In genomic region chr2:35214881-35215358, GRCm38 (mm10) we compare ENCODE assay signal across 8 mouse cellular contexts. TPM values are rescaled to one million over a fixed set of nuclear protein-coding genes. Genes with fewer than 3 reads are reported as not detected.
A peak's percentile ranks its signal among the peaks of the same experiment; 100 is the strongest.
DNase-seq lines count a peak whose midpoint lies in the region; ATAC-seq and TF ChIP-seq lines count a peak whose summit lies in the region.

No protein-coding gene starts in this region.

- TF ChIP-seq CTCF in C2C12 (IDR thresholded peaks at IDR 0.05; ENCODE audit: control insufficient read depth, insufficient read depth, insufficient read length) = peak; percentile 92
- peak; percentile 94 for TF ChIP-seq CTCF in liver, embryonic 14.5 days (IDR thresholded peaks at IDR 0.05; ENCODE audit: low read depth)

- TF ChIP-seq EP300 in liver, embryonic 14.5 days (IDR thresholded peaks at IDR 0.05; ENCODE audit: low read depth) = no peak

- no peaks in the 10 kb centered on the region for H3K27me3 ChIP-seq in C2C12 (ENCODE audit: control insufficient read depth, insufficient read depth, insufficient read length)
- peaks cover 4% of the 10 kb centered on the region; the same call in 1 of the 2 replicates for H3K27me3 ChIP-seq in forebrain, embryonic 10.5 days (ENCODE audit: poor library complexity, severe bottlenecking)
- no peaks in the 10 kb centered on the region for H3K27me3 ChIP-seq in heart, embryonic 15.5 days
- no peaks in the 10 kb centered on the region for H3K27me3 ChIP-seq in liver, embryonic 14.5 days (ENCODE audit: control insufficient read depth, insufficient read depth, low read length)
- no peaks in the 10 kb centered on the region for H3K27me3 ChIP-seq in neural tube, embryonic 11.5 days (ENCODE audit: control insufficient read depth, insufficient read depth, low read length)
- H3K27me3 ChIP-seq in stomach, embryonic 16.5 days (ENCODE audit: control insufficient read depth, insufficient read depth, low read length) = no peaks in the 10 kb centered on the region

- peak; percentile 32 for DNase-seq in c-Kit-negative CD71-positive TER-119-positive erythroid progenitor cells, embryonic 14.5 days (ENCODE audit: low read depth, low spot score)
- peak; percentile 92 for DNase-seq in forebrain, embryonic 10.5 days (ENCODE audit: extremely low spot score, low spot score)
- peak; percentile 90 for DNase-seq in kidney, postnatal 14 days
- peak in 1 of 3 experiments; percentile 43 for DNase-seq in liver, embryonic 14.5 days (ENCODE audit: low read depth in 3 of 3, low spot score in 3 of 3)
- peak; percentile 91 for DNase-seq in neural tube, embryonic 11.5 days (ENCODE audit: low spot score)

- H3K4me1 ChIP-seq in forebrain, embryonic 10.5 days = peaks cover 29% of the 10 kb centered on the region
- H3K4me1 ChIP-seq in heart, embryonic 15.5 days (replicated peaks) = peaks cover 2% of the 10 kb centered on the region; the same call in 1 of the 2 replicates
- peaks cover 7 to 14% of the 10 kb centered on the region in 2 experiments for H3K4me1 ChIP-seq in liver, embryonic 14.5 days (replicated peaks; ENCODE audit: control insufficient read depth in 2 of 2, insufficient read depth in 2 of 2, low read length in 1 of 2)
- 0 out of 2 replicates have a peak, but pooled peaks cover 3% of the 10 kb centered on the region for H3K4me1 ChIP-seq in neural tube, embryonic 11.5 days (ENCODE audit: control insufficient read depth, insufficient read depth, low read length)
- peaks cover 3% of the 10 kb centered on the region; the same call in 1 of the 2 replicates for H3K4me1 ChIP-seq in stomach, embryonic 16.5 days (ENCODE audit: control insufficient read depth, insufficient read depth, low read length)

- H3K36me3 ChIP-seq in C2C12 (ENCODE audit: control insufficient read depth, insufficient read depth) = no peaks in the 10 kb centered on the region
- H3K36me3 ChIP-seq in forebrain, embryonic 10.5 days (replicated peaks) = no peaks in the 10 kb centered on the region
- H3K36me3 ChIP-seq in heart, embryonic 15.5 days = no peaks in the 10 kb centered on the region
- no peaks in the 10 kb centered on the region for H3K36me3 ChIP-seq in liver, embryonic 14.5 days (replicated peaks; ENCODE audit: control insufficient read depth, insufficient read depth, low read depth)
- H3K36me3 ChIP-seq in neural tube, embryonic 11.5 days (ENCODE audit: control insufficient read depth, insufficient read depth, low read length) = no peaks in the 10 kb centered on the region
- no peaks in the 10 kb centered on the region for H3K36me3 ChIP-seq in stomach, embryonic 16.5 days (ENCODE audit: control insufficient read depth, insufficient read depth, low read length)

- H3ac ChIP-seq in C2C12 (ENCODE audit: control insufficient read depth, insufficient read length, low read depth) = no peak overlapping the region

- H3K9ac ChIP-seq in heart, embryonic 15.5 days = 0 out of 2 replicates have a peak overlapping the region, but pooled peaks have one; percentile 26
- H3K9ac ChIP-seq in liver, embryonic 14.5 days (replicated peaks) = no peak overlapping the region
- H3K9ac ChIP-seq in neural tube, embryonic 11.5 days (ENCODE audit: low read length) = no peak overlapping the region; the same call in 1 of the 2 replicates
- peak overlapping the region; percentile 18; the same call in 1 of the 2 replicates for H3K9ac ChIP-seq in stomach, embryonic 16.5 days (ENCODE audit: low read length)

- H3K4me2 ChIP-seq in heart, embryonic 15.5 days = peak overlapping the region; percentile 40
- H3K4me2 ChIP-seq in liver, embryonic 14.5 days (ENCODE audit: low read depth) = no peak overlapping the region
- peak overlapping the region; percentile 12; the same call in 1 of the 2 replicates for H3K4me2 ChIP-seq in neural tube, embryonic 11.5 days (ENCODE audit: low read depth)
- H3K4me2 ChIP-seq in stomach, embryonic 16.5 days (ENCODE audit: low read depth, low read length) = peak overlapping the region; percentile 44

- H3K79me3 ChIP-seq in C2C12 (ENCODE audit: low read depth) = no peaks in the 10 kb centered on the region

- peak overlapping the region; percentile 87 for H3K27ac ChIP-seq in forebrain, embryonic 10.5 days
- H3K27ac ChIP-seq in heart, embryonic 15.5 days = no peak overlapping the region
- no peak overlapping the region for H3K27ac ChIP-seq in liver, embryonic 14.5 days
- H3K27ac ChIP-seq in neural tube, embryonic 11.5 days (ENCODE audit: low read depth, low read length) = 0 out of 2 replicates have a peak overlapping the region, but pooled peaks have one; percentile 39
- no peak overlapping the region for H3K27ac ChIP-seq in stomach, embryonic 16.5 days (ENCODE audit: low read length)

- WGBS in forebrain, embryonic 10.5 days = 4% methylated on average over 12 of the region's 12 CpGs
- 9% methylated on average over 12 of the region's 12 CpGs for WGBS in heart, embryonic 15.5 days
- 11% methylated on average over 12 of the region's 12 CpGs for WGBS in liver, embryonic 14.5 days (ENCODE audit: insufficient replicate concordance)
- 4% methylated on average over 12 of the region's 12 CpGs for WGBS in neural tube, embryonic 11.5 days
- 4% methylated on average over 12 of the region's 12 CpGs for WGBS in stomach, embryonic 16.5 days

- no peak overlapping the region for H3K4me3 ChIP-seq in C2C12 (ENCODE audit: insufficient read depth, poor library complexity, severe bottlenecking)
- peak overlapping the region; percentile 34 for H3K4me3 ChIP-seq in forebrain, embryonic 10.5 days
- H3K4me3 ChIP-seq in heart, embryonic 15.5 days = no peak overlapping the region; the same call in 1 of the 2 replicates
- no peak overlapping the region for H3K4me3 ChIP-seq in liver, embryonic 14.5 days (ENCODE audit: insufficient read depth in 1 of 2, low read depth in 2 of 2, low read length in 2 of 2)
- no peak overlapping the region for H3K4me3 ChIP-seq in neural tube, embryonic 11.5 days (ENCODE audit: low read depth, low read length)
- H3K4me3 ChIP-seq in stomach, embryonic 16.5 days (replicated peaks; ENCODE audit: low read length) = peak overlapping the region; percentile 9

- H3K9me3 ChIP-seq in forebrain, embryonic 10.5 days = no peaks in the 10 kb centered on the region
- no peaks in the 10 kb centered on the region for H3K9me3 ChIP-seq in heart, embryonic 15.5 days (replicated peaks)
- H3K9me3 ChIP-seq in liver, embryonic 14.5 days (ENCODE audit: control insufficient read depth, low read length) = no peaks in the 10 kb centered on the region
- H3K9me3 ChIP-seq in neural tube, embryonic 11.5 days (ENCODE audit: control insufficient read depth, low read length) = no peaks in the 10 kb centered on the region
- no peaks in the 10 kb centered on the region for H3K9me3 ChIP-seq in stomach, embryonic 16.5 days (replicated peaks; ENCODE audit: control insufficient read depth, low read length)

- peak; percentile 58; the same call in 1 of the 2 replicates for ATAC-seq in heart, embryonic 15.5 days (replicated peaks; ENCODE audit: insufficient number of reproducible peaks, insufficient read depth, low FRiP score, low read depth)
- ATAC-seq in liver, embryonic 14.5 days (ENCODE audit: insufficient read depth) = peak; percentile 33; the same call in 1 of the 2 replicates
- ATAC-seq in neural tube, embryonic 11.5 days (ENCODE audit: insufficient read depth, low FRiP score, low TSS enrichment) = peak; percentile 87
- ATAC-seq in stomach, embryonic 16.5 days (ENCODE audit: insufficient read depth, low FRiP score) = peak; percentile 66; the same call in 1 of the 2 replicates

- H3K79me2 ChIP-seq in C2C12 (ENCODE audit: control insufficient read depth, insufficient read depth) = no peaks in the 10 kb centered on the region

TF ChIP-seq in C2C12, 6 proteins besides CTCF, POLR2A, EP300 and RAD21:
- no peak for TF ChIP-seq USF1 (IDR thresholded peaks at IDR 0.05; ENCODE audit: low read depth)
- no peak for TF ChIP-seq MAX (IDR thresholded peaks at IDR 0.05)
- TF ChIP-seq MYOD1 (IDR thresholded peaks at IDR 0.05; ENCODE audit: control insufficient read depth, insufficient read length, low read depth) = no peak
- no peak for TF ChIP-seq FOSL1 (IDR thresholded peaks at IDR 0.05; ENCODE audit: insufficient read depth, low read length, poor library complexity, severe bottlenecking)
- no peak for TF ChIP-seq MYOG (IDR thresholded peaks at IDR 0.05; ENCODE audit: control insufficient read depth, extremely low read depth, insufficient read length)
- no peak for TF ChIP-seq CEBPB (IDR thresholded peaks at IDR 0.05; ENCODE audit: low read depth)

RNA-seq across cellular contexts. Expression of gene Rab14, which starts 14.0 kb away (rescaled TPM):
- 47.9 TPM for polyA plus RNA-seq in C2C12 (2012; fragmentation: generic; extraction: Trizol)
- 254 and 258 TPM in 2 replicates for polyA plus RNA-seq in forebrain, embryonic 10.5 days (2016; fragmentation: Nextera tagmentation; extraction: Ambion mirVana)
- 238 and 318 TPM in 2 replicates for polyA plus RNA-seq in heart, embryonic 15.5 days (2015; fragmentation: Nextera tagmentation; extraction: Ambion mirVana)
- polyA plus RNA-seq in liver, embryonic 14.5 days (2012; rRNA removed) = 20.5 and 35.3 TPM in 2 replicates
- 81.1 and 93.2 TPM in 2 replicates for polyA plus RNA-seq in liver, embryonic 14.5 days (2014; fragmentation: Nextera tagmentation; extraction: Ambion mirVana)
- polyA plus RNA-seq in neural tube, embryonic 11.5 days (2014; fragmentation: Nextera tagmentation; extraction: Ambion mirVana) = 248 and 271 TPM in 2 replicates
- polyA plus RNA-seq in stomach, embryonic 16.5 days (2015; fragmentation: Nextera tagmentation; extraction: Ambion mirVana) = 292 and 332 TPM in 2 replicates

RNA-seq across cellular contexts. Expression of gene Gsn, which starts 41.3 kb away (rescaled TPM):
- polyA plus RNA-seq in C2C12 (2012; fragmentation: generic; extraction: Trizol) = 166 TPM
- 14.6 and 15.5 TPM in 2 replicates for polyA plus RNA-seq in forebrain, embryonic 10.5 days (2016; fragmentation: Nextera tagmentation; extraction: Ambion mirVana)
- 321 and 325 TPM in 2 replicates for polyA plus RNA-seq in heart, embryonic 15.5 days (2015; fragmentation: Nextera tagmentation; extraction: Ambion mirVana)
- 71.0 and 81.0 TPM in 2 replicates for polyA plus RNA-seq in liver, embryonic 14.5 days (2012; rRNA removed)
- 83.0 and 115 TPM in 2 replicates for polyA plus RNA-seq in liver, embryonic 14.5 days (2014; fragmentation: Nextera tagmentation; extraction: Ambion mirVana)
- polyA plus RNA-seq in neural tube, embryonic 11.5 days (2014; fragmentation: Nextera tagmentation; extraction: Ambion mirVana) = 30.6 and 36.0 TPM in 2 replicates
- polyA plus RNA-seq in stomach, embryonic 16.5 days (2015; fragmentation: Nextera tagmentation; extraction: Ambion mirVana) = 386 and 449 TPM in 2 replicates

Comparison
In these comparisons a context has a peak if more than half of its experiments do, and no peak if none do; other contexts are left out.
1. H3K4me3 ChIP-seq: peak in forebrain, embryonic 10.5 days (single experiment) and stomach, embryonic 16.5 days (single experiment); none in C2C12 (single experiment), heart, embryonic 15.5 days (single experiment), liver, embryonic 14.5 days (0 of 2) and neural tube, embryonic 11.5 days (single experiment).
2. H3K27ac ChIP-seq: peak in forebrain, embryonic 10.5 days (single experiment) and neural tube, embryonic 11.5 days (single experiment); none in heart, embryonic 15.5 days (single experiment), liver, embryonic 14.5 days (single experiment) and stomach, embryonic 16.5 days (single experiment).
3. ATAC-seq: peak in every context shown above with its lines; median percentile 87 in neural tube, embryonic 11.5 days; 66 in stomach, embryonic 16.5 days; 58 in heart, embryonic 15.5 days; 33 in liver, embryonic 14.5 days.
4. H3K9ac ChIP-seq: peak in heart, embryonic 15.5 days (single experiment) and stomach, embryonic 16.5 days (single experiment); none in liver, embryonic 14.5 days (single experiment) and neural tube, embryonic 11.5 days (single experiment).